Mouse (Mus musculus) ES-E14 (cell line): ENCODE results near the gene Mthfd2l.

Source experiments
- MAFK ChIP-seq: IDR thresholded peaks from 2 replicates; pipeline ENCODE4 v1.6.1; 2014; ENCODE audit warnings: mild to moderate bottlenecking, low read depth, low read length, inconsistent platforms; ENCODE audit not compliant: insufficient read depth
- ZC3H11A ChIP-seq: IDR thresholded peaks from 2 replicates; pipeline ENCODE4 v1.6.1; 2012; ENCODE audit warnings: low read depth, mild to moderate bottlenecking, inconsistent platforms, low read length, borderline replicate concordance
- ZNF384 ChIP-seq: IDR thresholded peaks from 2 replicates; pipeline ENCODE4 v1.6.1; 2012; ENCODE audit warnings: low read depth, low read length, inconsistent platforms

GRCm38 (mm10) chr5:90977244-90977643, 46.3 kb downstream of the Mthfd2l start:
- TF ChIP-seq MAFK (no peak), ZC3H11A (no peak), ZNF384 (no peak)
